Mouse (Mus musculus): ENCODE results near the gene Vti1b. TPM values are rescaled to one million over a fixed set of nuclear protein-coding genes. Genes with fewer than 3 reads are reported as not detected.

Vti1b gene
- total and polyA plus RNA-seq, 3 experiments: 68.1 to 90.8 (median 69.4) TPM

- in situ Hi-C loops (cut with MboI; ENCODE audit: low pct_ligation_motif_present, low pct_unique_long_range_greater_than_20kb, low sequenced_read_pairs): no loop called here
- 0 out of 4 replicates have a peak, but pooled peaks cover 0 to 3% of the 10 kb centered on the region in 2 experiments for H3K4me1 ChIP-seq (ENCODE audit: control insufficient read depth in 1 of 2, insufficient read depth in 2 of 2)
- no peaks in the 10 kb centered on the region for H3K9me3 ChIP-seq (replicated peaks; ENCODE audit: low read length)
- no peaks in the 10 kb centered on the region for H3K79me2 ChIP-seq (replicated peaks; ENCODE audit: control insufficient read depth, extremely low read depth, insufficient read depth, poor library complexity, severe bottlenecking)
- H3K4me3 ChIP-seq (replicated peaks in 1 of 3; ENCODE audit: low read depth in 2 of 3, low read length in 2 of 3, poor library complexity in 1 of 3): no peak overlapping the region
- H3K27me3 ChIP-seq (replicated peaks): no peaks in the 10 kb centered on the region
- no peak for DNase-seq (ENCODE audit: extremely low read depth)
- H3K9ac ChIP-seq (ENCODE audit: insufficient read depth, low read depth): no peak overlapping the region
- H3K4me2 ChIP-seq (ENCODE audit: insufficient read depth, low read depth, poor library complexity, severe bottlenecking): no peak overlapping the region
- TF ChIP-seq ELF1 (IDR thresholded peaks at IDR 0.05; ENCODE audit: low read depth, low read length) (no peak), NELFE (IDR thresholded peaks at IDR 0.05; ENCODE audit: low read depth, low read length) (no peak), PAX5 (IDR thresholded peaks at IDR 0.05; ENCODE audit: low read length) (no peak), MXI1 (IDR thresholded peaks at IDR 0.05; ENCODE audit: low read depth, low read length) (no peak), KAT2A (IDR thresholded peaks at IDR 0.05; ENCODE audit: insufficient replicate concordance, low read length) (no peak), RCOR1 (conservative IDR thresholded peaks at IDR 0.05; ENCODE audit: low read depth, low read length) (no peak), TCF12 (IDR thresholded peaks at IDR 0.05; ENCODE audit: low read depth, low read length) (no peak), ZKSCAN1 (IDR thresholded peaks at IDR 0.05; ENCODE audit: borderline replicate concordance, low read depth, low read length) (no peak), HCFC1 (IDR thresholded peaks at IDR 0.05; ENCODE audit: low read depth, low read length) (no peak), MEF2A (IDR thresholded peaks at IDR 0.05; ENCODE audit: borderline replicate concordance, low read depth, low read length) (no peak), MYC (IDR thresholded peaks at IDR 0.05; ENCODE audit: low read depth, low read length) (no peak), IRF4 (IDR thresholded peaks at IDR 0.05; ENCODE audit: low read depth, low read length) (no peak), MAFK (IDR thresholded peaks at IDR 0.05; ENCODE audit: insufficient replicate concordance, low read length) (no peak), CTCF (conservative IDR thresholded peaks at IDR 0.05 in 1 of 2, IDR thresholded peaks at IDR 0.05 in 1 of 2; ENCODE audit: low read depth in 2 of 2, low read length in 2 of 2) (no peak), MAX (IDR thresholded peaks at IDR 0.05; ENCODE audit: low read length) (no peak), RAD21 (IDR thresholded peaks at IDR 0.05; ENCODE audit: low read depth, low read length) (no peak), JUN (IDR thresholded peaks at IDR 0.05; ENCODE audit: insufficient read depth, low read depth, low read length) (no peak), CHD2 (IDR thresholded peaks at IDR 0.05; ENCODE audit: low read length) (no peak)
- dilution Hi-C loops (cut with MboI; ENCODE audit: extremely low pct_ligation_motif_present, extremely low pct_unique_long_range_greater_than_20kb, low sequenced_read_pairs): no loop called here
- H3K36me3 ChIP-seq (replicated peaks in 1 of 2; ENCODE audit: control insufficient read depth in 1 of 2, insufficient read depth in 1 of 2, low read length in 1 of 2): peaks cover 0 to 2% of the 10 kb centered on the region in 2 experiments
- H3K27ac ChIP-seq (ENCODE audit: insufficient read depth, low read depth): no peak overlapping the region
These were observed 31.1 kb downstream of the Vti1b start for GRCm38 (mm10) chr12:79141384-79141783.

- Histone ChIP-seq H3K9me3 (replicated peaks; ENCODE audit: low read length) (no peaks in the 10 kb centered on the region), H3K9ac (ENCODE audit: insufficient read depth, low read depth) (no peak overlapping the region), H3K27me3 (replicated peaks) (no peaks in the 10 kb centered on the region), H3K79me2 (replicated peaks; ENCODE audit: control insufficient read depth, extremely low read depth, insufficient read depth, poor library complexity, severe bottlenecking) (no peaks in the 10 kb centered on the region), H3K4me3 (replicated peaks in 1 of 3; ENCODE audit: low read depth in 2 of 3, low read length in 2 of 3, poor library complexity in 1 of 3) (no peak overlapping the region), H3K4me2 (ENCODE audit: insufficient read depth, low read depth, poor library complexity, severe bottlenecking) (no peak overlapping the region), H3K27ac (ENCODE audit: insufficient read depth, low read depth) (no peak overlapping the region), H3K36me3 (replicated peaks in 1 of 2; ENCODE audit: control insufficient read depth in 1 of 2, insufficient read depth in 1 of 2, low read length in 1 of 2) (peaks cover 0 to 2% of the 10 kb centered on the region in 2 experiments), H3K4me1 (ENCODE audit: control insufficient read depth in 1 of 2, insufficient read depth in 2 of 2) (0 out of 4 replicates have a peak, but pooled peaks cover 0 to 3% of the 10 kb centered on the region in 2 experiments)
- dilution Hi-C loops (cut with MboI; ENCODE audit: extremely low pct_ligation_motif_present, extremely low pct_unique_long_range_greater_than_20kb, low sequenced_read_pairs) (no loop called here), in situ Hi-C loops (cut with MboI; ENCODE audit: low pct_ligation_motif_present, low pct_unique_long_range_greater_than_20kb, low sequenced_read_pairs) (no loop called here)
- no peak for DNase-seq (ENCODE audit: extremely low read depth)
- no peak for TF ChIP-seq CTCF (conservative IDR thresholded peaks at IDR 0.05 in 1 of 2, IDR thresholded peaks at IDR 0.05 in 1 of 2; ENCODE audit: low read depth in 2 of 2, low read length in 2 of 2)
These were observed 31.7 kb downstream of the Vti1b start for GRCm38 (mm10) chr12:79140811-79141210.

All from CH12.LX (cell line).